Mouse (Mus musculus) kidney, adult 2 months (tissue): ENCODE results near the gene Pik3cg. TPM values are rescaled to one million over a fixed set of nuclear protein-coding genes. Genes with fewer than 3 reads are reported as not detected.

Source experiments
- DNase-seq: peaks from one replicate; pipeline ENCODE4 v3.0.0; 2021
- H3K27ac ChIP-seq: fragments of 200-500 bp; 2 replicates; pipeline ENCODE4 v1.5.1; 2012; ENCODE audit warnings: low read depth, low read length, control low read depth, inconsistent platforms; ENCODE audit not compliant: insufficient read depth
- H3K27me3 ChIP-seq: fragments of 200-500 bp; replicated peaks from 2 replicates; pipeline ENCODE4 v1.6.1; 2012; ENCODE audit warnings: mild to moderate bottlenecking, moderate library complexity, low read length, inconsistent platforms; ENCODE audit not compliant: control insufficient read depth, insufficient read depth
- H3K36me3 ChIP-seq: fragments of 200-500 bp; 2 replicates; pipeline ENCODE4 v1.6.1; 2012; ENCODE audit warnings: mild to moderate bottlenecking, moderate library complexity, low read length, inconsistent platforms; ENCODE audit not compliant: control insufficient read depth, insufficient read depth
- H3K4me1 ChIP-seq: fragments of 200-500 bp; 2 replicates; pipeline ENCODE4 v1.6.1; 2011; ENCODE audit warnings: low read length; ENCODE audit not compliant: control insufficient read depth, insufficient read depth
- H3K4me3 ChIP-seq: fragments of 200-500 bp; 2 replicates; pipeline ENCODE4 v1.5.1; 2011; ENCODE audit warnings: mild to moderate bottlenecking, low read depth, low read length, control low read depth; ENCODE audit not compliant: insufficient read depth
- CTCF ChIP-seq: fragments of 200-500 bp; conservative IDR thresholded peaks from 2 replicates; pipeline ENCODE4 v1.5.1; 2011; ENCODE audit warnings: low read depth, mild to moderate bottlenecking, control low read depth, low read length, moderate library complexity, mixed read lengths; ENCODE audit not compliant: insufficient read depth, insufficient read length
- POLR2A ChIP-seq: fragments of 200-500 bp; IDR thresholded peaks from one replicate; pipeline ENCODE4 v1.6.1; 2011; ENCODE audit warnings: low read depth, low read length, control low read depth
- WGBS: fragments of 180-500 bp; shearing (Covaris S2); methylation state at CpG from one replicate; pipeline ENCODE4 v1.1.7; 2018; 5-methylcytosine and 5-hydroxymethylcytosine counted together
- polyA plus RNA-seq: library from polyadenylated mRNA; depleted of rRNA; stranded (reverse); fragments of >200 nt; gene quantifications from 2 replicates; pipeline ENCODE4 v1.2.3, GENCODE M21; 2012

Pik3cg gene
- polyA plus RNA-seq, 1 experiment = 1.5 TPM

DNA sequence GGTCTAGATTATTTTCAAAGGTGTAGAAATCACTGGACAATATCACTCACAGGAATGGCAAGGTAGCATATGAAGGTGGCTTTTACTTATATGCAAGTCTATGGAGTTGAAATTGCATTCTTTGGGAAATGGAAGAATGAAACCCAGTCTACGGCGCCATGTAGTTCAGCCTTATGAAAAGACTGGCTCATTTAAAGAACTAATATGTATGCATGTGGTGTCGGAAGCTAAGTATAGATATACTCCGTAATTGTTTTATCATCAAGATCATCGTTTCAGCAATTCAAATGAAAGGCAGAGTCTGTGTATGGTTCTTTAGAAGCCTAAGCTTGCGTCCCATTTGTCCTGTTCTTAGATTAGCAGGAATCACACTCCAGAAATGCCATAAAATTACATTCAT lies 34.0 kb downstream of the Pik3cg start:
- Histone ChIP-seq H3K27me3 (no peaks in the 10 kb centered on the region), H3K4me1 (no peaks in the 10 kb centered on the region), H3K4me3 (no peak overlapping the region), H3K27ac (no peak overlapping the region), H3K36me3 (no peaks in the 10 kb centered on the region)
- TF ChIP-seq CTCF = no peak
- TF ChIP-seq POLR2A = no peak
- DNase-seq = no peak
- 92% methylated on average over 6 of the region's 6 CpGs for WGBS

- Histone ChIP-seq H3K27me3 (no peaks in the 10 kb centered on the region), H3K36me3 (no peaks in the 10 kb centered on the region), H3K4me1 (no peaks in the 10 kb centered on the region), H3K4me3 (no peak overlapping the region), H3K27ac (no peak overlapping the region)
- WGBS = 85% methylated on average over 7 of the region's 7 CpGs
- no peak for DNase-seq
- TF ChIP-seq CTCF = no peak
- TF ChIP-seq POLR2A = no peak
Measured at GRCm38 (mm10) chr12:32172826-32173225, 35.6 kb downstream of the Pik3cg start.

- Histone ChIP-seq H3K36me3 (no peaks in the 10 kb centered on the region), H3K4me3 (no peak overlapping the region), H3K27me3 (no peaks in the 10 kb centered on the region; the same call in 1 of the 2 replicates), H3K27ac (no peak overlapping the region), H3K4me1 (no peaks in the 10 kb centered on the region)
- 38% methylated on average over 5 of the region's 5 CpGs for WGBS
- TF ChIP-seq POLR2A (no peak), CTCF (no peak)
- DNase-seq = no peak
Measured at GRCm38 (mm10) chr12:32169164-32169563, 39.3 kb downstream of the Pik3cg start.

- H3K27me3 ChIP-seq = no peaks in the 10 kb centered on the region; the same call in 1 of the 2 replicates
- no peaks in the 10 kb centered on the region for H3K4me1 ChIP-seq
- H3K27ac ChIP-seq = no peak overlapping the region
- TF ChIP-seq POLR2A (no peak), CTCF (no peak)
- no peak for DNase-seq
- WGBS = 28% methylated on average over 3 of the region's 3 CpGs
- H3K4me3 ChIP-seq = no peak overlapping the region
- H3K36me3 ChIP-seq = no peaks in the 10 kb centered on the region
Measured at GRCm38 (mm10) chr12:32168751-32169150, 39.7 kb downstream of the Pik3cg start.

- H3K4me1 ChIP-seq = no peaks in the 10 kb centered on the region
- H3K27me3 ChIP-seq = no peaks in the 10 kb centered on the region; the same call in 1 of the 2 replicates
- 73% methylated on average over 2 of the region's 2 CpGs for WGBS
- DNase-seq = no peak
- no peak overlapping the region for H3K4me3 ChIP-seq
- no peaks in the 10 kb centered on the region for H3K36me3 ChIP-seq
- no peak overlapping the region for H3K27ac ChIP-seq
- TF ChIP-seq CTCF (no peak), POLR2A (no peak)
Measured at GRCm38 (mm10) chr12:32163706-32164105, 44.8 kb downstream of the Pik3cg start.

DNA sequence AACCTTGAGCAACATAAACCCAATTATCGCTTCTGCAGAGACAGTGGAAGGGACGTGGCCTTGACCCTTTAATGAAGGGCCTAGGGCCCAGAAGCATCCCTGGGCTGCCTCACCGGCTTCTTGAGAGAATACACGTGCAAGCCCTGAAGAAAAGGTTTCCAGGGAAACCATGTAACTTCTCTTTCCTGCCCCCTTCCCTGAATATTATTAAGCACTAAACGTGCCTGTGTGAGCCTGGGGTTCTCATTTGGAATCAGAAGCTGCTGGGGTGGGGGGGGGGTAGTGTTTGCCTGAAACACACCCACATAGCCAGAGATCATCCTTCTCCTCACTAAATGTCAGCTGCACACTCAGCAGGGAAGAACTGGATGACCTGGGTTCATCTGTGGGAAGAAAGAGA lies 49.7 kb downstream of the Pik3cg start:
- 57% methylated on average over 5 of the region's 5 CpGs for WGBS
- H3K4me1 ChIP-seq = no peaks in the 10 kb centered on the region
- no peak for TF ChIP-seq POLR2A
- TF ChIP-seq CTCF = no peak
- no peak for DNase-seq
- H3K27ac ChIP-seq = no peak overlapping the region
- no peak overlapping the region for H3K4me3 ChIP-seq
- no peaks in the 10 kb centered on the region for H3K36me3 ChIP-seq
- H3K27me3 ChIP-seq = no peaks in the 10 kb centered on the region

- no peak for DNase-seq
- 83% methylated on average over 7 of the region's 7 CpGs for WGBS
- TF ChIP-seq CTCF (no peak), POLR2A (no peak)
Measured at GRCm38 (mm10) chr12:32146606-32147005, 61.9 kb downstream of the Pik3cg start.

More at GRCm38 (mm10) chr12:32146606-32147005, 61.9 kb downstream of the Pik3cg start:
- Histone ChIP-seq H3K27ac (no peak overlapping the region), H3K4me1 (no peaks in the 10 kb centered on the region), H3K4me3 (no peak overlapping the region), H3K27me3 (no peaks in the 10 kb centered on the region), H3K36me3 (no peaks in the 10 kb centered on the region)
